Mouse (Mus musculus) activated CD4-positive, CD25-positive, alpha-beta regulatory T cell, adult 4 months (primary cell): ENCODE data around the gene Sh3pxd2a. TPM values are rescaled to one million over a fixed set of nuclear protein-coding genes. Genes with fewer than 3 reads are reported as not detected.
A peak's percentile ranks its signal among the peaks of the same experiment; 100 is the strongest.

ENCODE experiments used
- ATAC-seq: one replicate; pipeline ENCODE4 v1.8.0; 2017
- polyA plus RNA-seq, 2 experiments: library from polyadenylated mRNA; unstranded; fragments of 100-300 nt; shearing (Covaris generic); gene quantifications; one replicate each; pipeline ENCODE4 v1.2.1; 2017

The Sh3pxd2a gene
- polyA plus RNA-seq, result under 1 TPM; 0.60 to 0.79 TPM

DNA sequence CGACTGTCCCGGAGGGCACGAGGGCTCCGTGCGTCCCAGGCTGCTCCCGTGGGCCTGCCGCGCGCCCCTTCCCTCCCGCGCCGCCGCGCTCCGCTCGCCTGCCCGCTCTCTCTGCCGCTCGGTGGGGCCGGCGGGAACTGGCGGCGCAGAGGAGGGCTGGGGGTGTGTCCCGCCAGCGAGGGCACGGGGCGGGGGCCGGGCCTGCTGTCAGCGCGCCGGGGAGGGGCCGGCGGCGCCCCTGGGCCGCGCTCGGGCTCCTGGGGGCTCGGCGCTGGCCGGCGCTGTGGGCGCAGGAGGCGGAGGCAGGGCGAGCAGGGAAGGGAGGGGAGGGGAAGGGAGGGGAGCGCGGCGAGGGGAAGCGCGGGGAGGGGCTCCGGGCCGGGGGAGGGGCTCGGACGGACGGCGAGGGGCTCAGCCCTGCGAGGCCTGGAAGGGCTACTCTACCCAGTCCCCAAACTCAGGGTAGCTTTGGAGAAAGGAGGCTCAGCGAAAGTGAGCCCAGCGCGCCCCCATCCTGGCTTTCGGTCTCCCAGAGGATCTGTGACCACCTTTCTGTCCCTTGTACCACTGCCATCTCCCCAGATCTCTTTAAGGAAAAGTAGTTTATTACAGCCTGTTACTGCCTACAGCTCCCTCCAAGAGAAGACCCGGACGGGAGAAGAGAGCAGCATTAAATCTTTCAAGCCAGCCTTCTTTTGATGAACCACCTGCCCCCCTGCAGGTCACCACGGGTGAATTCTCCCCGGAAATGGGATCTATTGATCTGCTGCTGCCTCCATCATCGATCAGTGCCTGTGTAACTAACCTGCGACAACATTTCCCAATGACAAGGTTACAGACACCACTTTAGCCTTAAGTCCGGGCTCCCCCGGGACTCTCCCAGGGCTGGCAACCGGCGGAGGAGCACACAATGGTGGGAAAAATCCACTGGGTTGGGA lies at the start of gene Sh3pxd2a:
Gene Sh3pxd2a, minus strand, starts transcription at position 98 of the 938 bp plus-strand sequence.
- ATAC-seq, result peak; percentile 51

DNA sequence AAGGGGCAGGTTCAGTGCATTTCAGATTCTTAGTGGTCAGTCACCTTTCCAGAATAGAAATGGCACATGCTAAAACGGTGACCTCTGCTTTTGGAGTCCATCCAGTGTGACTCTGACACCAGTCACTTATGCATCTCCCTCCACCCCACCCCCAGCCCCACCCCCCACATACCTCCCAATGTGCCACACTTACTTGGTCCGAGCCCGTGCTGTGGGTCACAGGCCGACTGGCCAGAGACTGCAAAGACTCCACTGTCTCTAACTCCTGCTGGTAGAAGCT lies 49.4 kb upstream of the Sh3pxd2a start:
- ATAC-seq, result no peak

DNA sequence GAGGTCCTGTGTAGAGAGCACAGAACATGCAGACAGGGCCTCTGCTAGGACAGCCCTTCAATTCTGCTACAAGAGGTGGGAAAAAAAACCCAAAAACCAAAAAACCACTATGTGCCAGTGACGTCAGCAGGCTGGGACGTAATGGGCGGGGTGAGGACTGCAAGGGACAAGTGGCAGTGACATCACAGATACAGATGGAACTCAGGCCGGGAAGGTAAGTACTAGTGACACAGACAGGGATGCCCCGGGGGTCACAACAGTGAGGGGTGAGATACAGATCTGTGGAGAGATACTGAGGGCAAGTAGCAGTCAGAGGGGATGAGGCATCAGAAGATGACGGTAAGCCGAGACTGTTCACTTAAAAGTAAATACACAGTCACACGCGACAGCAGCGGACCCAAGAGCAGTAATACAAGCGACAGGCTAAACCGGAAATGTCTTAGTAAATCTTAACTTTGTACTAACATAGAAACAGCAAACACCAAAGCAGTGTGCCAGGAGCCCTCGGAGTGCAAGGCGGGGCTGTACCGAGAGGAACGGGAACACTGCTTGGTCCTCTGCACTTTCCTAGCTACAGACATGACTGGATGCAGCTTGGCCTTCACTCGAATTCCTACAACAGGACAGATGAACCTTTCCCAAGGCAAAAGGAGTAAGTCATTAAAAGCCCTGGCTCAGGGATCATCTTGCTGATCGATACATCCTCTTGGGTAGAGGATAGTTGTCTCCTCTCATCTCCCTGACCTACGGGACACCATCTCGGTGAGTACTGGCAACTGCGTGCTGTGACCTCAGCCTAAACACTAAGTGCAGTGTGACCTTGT lies 48.8 kb upstream of the Sh3pxd2a start:
- ATAC-seq, result peak; percentile 26

DNA sequence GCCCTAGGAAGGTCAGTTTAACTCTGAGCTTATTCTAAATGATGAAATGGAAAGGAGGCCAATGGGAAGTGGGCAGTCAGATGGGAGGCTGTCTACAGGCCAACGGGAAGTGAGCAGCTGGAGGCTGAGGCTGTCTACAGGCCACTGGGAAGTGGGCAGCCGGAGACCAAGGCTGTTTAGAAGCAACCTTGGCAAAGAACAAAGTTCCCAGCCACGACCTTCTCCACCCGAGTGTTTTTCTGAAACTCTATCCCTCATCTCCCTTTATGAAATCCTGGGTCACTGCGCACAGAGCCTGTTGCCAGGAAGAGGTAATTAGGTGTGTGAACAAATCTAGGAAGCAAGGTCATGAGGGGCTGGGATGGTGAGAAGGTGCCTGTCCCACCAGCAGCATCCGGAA lies 47.8 kb upstream of the Sh3pxd2a start:
- ATAC-seq, result no peak

DNA sequence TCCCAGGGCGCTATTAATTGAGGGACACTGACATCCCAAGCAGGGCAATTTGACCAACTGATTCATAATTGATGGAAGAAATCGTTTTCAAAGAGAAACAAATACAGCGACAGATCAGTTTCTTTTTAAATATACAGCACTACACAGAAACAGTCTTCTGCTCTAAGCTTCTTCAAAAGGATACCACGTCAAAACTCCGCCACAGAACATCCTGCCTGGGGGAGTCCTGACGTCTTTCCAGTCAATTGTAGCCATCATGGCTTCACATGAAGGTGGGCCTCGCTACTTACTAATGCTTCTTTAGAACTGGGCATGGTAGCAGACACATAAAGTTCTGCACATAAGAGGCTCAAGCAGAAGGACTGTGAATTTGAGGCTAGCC lies 47.1 kb upstream of the Sh3pxd2a start:
- ATAC-seq, result peak; percentile 52

DNA sequence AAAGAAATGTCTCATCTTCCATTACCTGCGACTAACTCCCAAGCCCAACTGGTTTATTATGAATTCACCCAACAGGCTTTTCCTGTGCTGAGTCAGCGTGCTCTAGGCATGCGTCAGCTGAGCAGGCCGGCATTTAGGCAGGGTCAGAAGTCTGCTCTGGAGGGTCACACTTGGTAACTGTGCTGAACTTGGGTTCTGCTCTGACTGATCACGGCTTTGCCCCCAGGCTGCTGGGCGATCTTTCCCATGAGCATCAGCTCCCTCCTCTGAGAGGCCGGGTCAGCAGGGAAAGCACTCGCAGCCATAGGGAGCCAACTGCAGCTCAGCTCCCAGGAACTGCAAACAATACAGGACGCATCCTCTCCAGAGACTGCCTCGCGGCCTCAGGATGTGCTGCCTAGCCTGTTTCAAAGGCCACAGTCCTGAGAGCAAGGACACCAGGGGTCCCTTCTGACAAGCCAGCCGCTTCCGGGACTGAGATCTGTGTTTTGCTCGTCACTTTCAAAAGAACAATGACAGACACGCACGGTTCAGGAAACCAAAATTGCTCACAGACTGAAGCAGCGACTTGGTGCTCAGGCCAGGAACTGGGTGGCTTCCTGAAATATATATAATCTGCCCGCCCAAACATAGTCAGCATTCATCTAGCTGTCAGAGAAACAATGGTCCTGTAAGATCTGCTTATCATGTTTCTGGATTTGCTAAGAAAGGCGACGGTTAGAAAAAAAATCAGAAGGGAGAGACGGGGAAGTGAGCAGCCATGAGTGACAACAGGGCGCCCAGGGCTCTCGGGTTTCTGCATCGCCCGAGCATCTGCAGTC lies 46.5 kb upstream of the Sh3pxd2a start:
- ATAC-seq, result peak; percentile 58

DNA sequence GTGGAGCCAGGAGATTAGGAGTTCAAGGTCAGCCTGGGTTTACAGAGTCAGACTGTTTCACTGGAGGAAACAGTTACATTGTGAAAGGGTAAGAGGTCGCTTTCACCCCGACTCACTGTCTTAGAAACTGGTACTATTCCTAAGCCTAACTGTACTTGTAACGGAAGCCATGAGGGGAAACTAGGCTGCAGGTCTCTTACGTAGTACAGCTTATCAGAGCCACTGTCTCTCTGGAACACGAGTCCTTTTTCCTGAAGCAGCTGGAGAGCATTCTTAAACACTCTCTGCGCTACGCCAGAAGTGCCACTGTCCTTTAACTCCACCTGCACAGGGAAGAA lies 45.9 kb upstream of the Sh3pxd2a start:
- ATAC-seq, result no peak

DNA sequence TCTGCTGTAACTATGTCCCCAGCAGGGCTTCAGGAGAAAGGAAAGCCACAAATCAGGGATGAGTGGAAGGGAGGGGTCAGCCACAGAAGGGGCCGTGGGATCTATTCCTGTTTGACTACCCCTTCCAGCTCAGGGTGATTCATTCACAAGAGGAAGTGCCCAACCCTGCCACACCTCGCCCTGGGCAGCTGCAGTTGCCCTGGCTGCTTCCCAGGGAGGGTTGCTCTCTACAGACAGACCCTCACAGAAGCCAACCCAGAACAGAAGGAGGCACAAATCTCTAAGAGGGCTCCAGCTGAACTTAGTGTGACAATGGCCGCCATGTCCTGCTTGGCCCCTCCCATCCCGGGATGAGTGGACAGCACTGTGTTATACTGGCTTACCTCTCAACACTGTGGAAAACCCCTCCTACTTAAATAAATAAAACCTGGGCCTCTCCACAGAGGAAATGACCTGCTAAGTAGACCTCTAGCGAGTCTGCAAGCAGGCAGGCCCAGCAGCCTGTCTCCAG lies 44.6 kb upstream of the Sh3pxd2a start:
- no peak for ATAC-seq

DNA sequence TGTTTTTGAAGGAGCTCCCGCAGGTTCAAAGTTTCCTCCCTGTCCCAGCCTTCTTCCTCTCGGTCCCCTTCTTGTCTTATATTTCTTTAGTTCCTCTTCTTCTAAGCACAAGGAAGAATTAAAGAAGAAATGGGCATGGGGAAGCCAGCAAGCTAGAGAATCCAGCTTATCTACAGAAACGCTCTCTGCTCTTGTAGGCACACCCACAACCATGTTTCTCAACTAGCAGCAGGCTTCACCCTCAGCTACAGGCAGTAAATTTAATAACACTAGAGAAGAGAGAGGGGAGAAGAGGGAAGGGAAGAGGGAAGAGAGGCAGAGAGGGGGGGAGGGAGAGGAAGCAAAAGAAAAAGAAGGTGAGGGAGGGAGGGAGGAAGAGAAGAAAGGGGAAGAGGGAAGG lies 44.0 kb upstream of the Sh3pxd2a start:
- no peak for ATAC-seq

DNA sequence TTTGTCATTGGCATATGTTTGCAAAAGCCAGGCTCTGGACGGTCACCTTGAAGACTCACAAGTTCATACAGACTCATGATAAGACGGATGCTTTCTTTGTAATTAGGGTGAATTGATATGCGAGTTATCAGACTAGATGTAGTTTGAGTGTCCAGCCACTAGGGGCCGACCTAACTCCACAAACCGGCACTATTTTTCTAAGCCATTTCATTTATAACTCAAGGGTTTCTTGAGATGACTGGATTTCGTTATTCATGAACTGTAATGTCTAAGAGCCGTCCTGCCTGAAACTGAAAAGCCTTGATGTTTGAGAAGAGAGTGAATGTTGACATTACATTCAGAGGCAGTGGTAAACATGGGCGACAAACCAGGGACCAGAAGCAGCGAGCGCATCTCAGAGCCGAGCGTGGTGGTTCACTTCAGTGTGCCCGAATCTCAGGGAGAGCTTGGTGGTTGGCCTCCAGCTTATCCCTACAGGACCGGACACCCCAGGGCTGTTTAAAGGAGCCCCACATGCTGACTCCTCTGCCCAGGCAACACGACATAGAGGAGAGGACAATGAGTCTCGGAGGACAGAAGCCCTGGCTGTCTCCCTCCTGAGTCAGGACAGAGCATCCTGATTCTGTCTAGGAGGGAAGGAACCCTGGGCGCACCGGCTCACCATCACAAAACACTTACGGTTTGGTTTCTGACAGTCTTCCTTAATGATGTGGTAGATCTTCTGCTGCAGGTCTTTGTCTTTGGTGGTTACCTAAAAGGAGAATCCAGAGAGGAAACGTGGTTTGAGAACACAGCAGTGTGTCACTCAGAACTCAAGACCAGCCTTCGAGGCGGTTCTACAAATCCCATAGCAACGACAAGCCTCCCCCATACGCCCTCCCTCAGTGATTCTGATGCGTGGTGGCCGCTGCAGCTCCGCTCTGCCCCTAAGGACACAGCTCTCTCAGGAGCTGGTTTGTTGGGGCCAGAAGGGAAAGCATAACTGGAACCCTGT lies 43.2 kb upstream of the Sh3pxd2a start:
- ATAC-seq, result peak; percentile 61

DNA sequence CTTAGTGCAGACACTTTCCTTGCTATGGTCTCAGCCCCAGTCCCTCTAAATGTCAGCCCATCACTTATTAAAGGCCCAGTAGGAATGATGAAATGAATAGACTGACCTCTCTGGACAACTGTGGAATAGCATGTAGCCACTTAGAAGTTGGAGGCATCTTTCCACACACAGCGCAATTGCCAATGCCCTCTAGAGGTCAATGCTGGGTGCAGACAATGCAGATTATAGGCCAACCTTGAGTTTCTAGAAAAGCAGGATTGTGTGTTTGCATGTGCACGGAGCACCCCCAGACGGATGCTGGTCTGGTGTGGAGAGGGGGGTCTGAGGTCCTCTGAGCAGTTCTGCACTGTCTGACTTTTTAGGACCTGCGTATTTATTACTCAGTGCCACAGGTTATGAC lies 39.4 kb upstream of the Sh3pxd2a start:
- no peak for ATAC-seq

DNA sequence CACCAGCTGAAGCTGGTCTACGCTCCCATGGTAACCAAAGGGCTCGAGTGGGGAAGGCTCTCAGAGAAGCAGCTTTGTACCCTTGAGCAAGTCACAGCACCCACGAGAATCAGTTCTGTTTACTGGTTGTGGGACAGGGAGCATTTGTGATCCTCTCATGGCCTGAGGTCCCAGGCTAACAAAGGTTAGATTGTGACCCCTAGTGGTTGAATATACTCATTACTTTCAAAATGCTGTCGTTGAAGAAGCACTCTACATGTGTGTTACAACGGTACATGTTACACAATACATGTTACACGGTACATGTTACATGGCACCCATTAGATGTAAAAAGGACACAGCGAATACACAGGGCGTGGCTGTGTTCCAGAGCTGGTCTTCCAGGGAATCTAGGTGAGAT lies 38.4 kb upstream of the Sh3pxd2a start:
- no peak for ATAC-seq

DNA sequence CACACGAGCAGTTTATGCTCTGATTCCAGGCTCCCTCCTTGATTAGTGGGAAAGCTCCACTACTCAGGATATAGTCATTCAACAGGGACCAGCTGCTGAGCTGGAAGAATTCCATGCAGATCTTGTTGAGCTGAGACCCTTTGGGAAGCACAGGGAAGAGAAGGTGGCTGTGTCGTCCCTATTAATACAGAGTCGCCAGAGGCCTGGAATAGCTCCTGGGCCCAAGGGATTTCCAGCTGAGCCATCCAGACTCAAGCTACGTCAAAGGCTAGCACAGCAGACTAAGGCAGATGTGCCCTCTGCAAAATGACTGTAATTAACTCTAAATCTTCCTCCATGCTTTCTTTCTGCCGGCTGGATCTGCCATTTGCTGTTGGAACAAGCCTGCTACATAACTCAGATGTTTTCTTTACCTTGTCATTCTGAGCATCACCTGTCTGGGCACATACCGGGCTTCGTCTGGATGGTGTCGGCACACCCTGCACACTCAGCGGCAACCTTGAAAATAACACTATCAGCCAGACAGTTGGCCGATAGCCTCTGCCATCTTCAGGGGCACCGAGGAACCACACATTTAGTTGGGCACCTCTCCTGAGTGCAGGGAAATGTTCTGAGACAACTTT lies 36.3 kb upstream of the Sh3pxd2a start:
- ATAC-seq, result no peak

DNA sequence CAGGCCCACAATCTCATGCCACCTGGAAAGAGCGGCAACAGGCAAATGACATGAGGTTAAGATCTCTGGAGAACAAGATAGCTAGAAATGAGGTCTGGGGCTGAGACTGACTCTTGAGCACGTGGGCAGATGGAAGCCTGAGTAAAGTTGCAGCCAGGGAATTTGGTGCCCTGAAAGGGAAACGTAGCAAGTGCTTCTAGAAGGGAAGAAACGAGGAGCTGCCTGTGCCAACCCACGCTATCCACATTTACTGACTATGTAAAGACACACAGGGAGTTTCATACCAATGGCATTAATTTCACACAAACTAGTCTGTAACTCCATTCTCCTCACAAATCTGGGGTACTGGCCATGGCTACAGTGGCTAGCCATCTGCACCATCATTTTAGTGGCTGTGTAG lies 35.6 kb upstream of the Sh3pxd2a start:
- no peak for ATAC-seq

DNA sequence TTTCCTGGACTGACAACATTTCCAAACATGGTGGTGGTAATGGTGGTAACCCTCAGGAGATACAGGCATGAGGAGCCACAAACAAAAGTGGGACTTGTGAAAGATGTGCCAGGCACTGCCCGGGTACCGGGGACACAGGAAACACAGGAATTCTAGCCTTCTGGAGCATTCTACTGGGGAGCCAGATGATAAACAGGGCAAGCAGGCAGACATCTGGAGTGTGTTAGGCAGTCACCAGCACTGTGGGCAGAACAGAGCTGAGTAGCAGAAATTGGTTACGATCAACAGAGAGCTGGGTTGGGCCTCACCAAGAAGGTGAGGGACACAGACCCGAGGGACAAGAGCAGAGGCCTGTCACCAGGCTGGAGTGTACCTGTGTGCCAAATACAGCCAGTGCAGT lies 34.7 kb upstream of the Sh3pxd2a start:
- ATAC-seq, result no peak

DNA sequence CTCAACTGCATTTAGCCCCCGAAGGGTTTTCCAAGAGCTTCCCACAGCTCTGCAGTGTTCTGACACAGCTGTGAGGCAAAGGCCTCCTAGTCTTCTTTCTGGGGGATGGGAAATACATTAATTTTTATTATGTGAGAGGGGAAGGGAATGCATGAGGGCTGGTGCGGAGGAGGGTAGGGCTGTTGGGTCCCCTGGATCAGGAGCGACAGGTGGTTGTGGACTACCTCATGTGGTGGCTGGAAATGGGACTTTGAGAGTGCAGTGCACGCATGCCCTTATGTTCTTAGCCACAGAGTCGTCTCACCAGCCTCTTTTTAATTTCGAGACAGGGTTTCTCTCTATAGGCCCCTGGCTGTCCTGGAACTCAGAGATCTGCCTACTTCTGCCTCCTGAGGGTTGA lies 33.5 kb upstream of the Sh3pxd2a start:
- no peak for ATAC-seq

DNA sequence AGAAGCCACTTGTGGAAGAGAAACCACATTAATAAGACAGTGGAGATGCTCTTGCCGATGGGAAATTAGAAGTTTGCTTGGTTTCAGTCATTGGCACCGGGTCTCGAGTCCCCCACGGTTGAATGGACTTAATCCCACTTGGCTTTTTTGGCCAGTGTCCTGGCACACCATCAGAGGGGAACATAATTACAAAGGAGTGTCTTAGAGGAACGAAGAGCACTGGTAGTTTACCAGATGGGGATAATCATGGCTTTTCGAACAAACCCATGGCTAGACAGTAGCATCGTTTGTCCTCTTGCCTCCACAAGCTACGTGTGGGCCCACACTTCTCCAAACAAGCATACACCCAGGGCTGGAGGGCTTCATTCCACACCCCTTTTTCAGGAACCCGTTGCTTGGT lies 33.1 kb upstream of the Sh3pxd2a start:
- no peak for ATAC-seq

DNA sequence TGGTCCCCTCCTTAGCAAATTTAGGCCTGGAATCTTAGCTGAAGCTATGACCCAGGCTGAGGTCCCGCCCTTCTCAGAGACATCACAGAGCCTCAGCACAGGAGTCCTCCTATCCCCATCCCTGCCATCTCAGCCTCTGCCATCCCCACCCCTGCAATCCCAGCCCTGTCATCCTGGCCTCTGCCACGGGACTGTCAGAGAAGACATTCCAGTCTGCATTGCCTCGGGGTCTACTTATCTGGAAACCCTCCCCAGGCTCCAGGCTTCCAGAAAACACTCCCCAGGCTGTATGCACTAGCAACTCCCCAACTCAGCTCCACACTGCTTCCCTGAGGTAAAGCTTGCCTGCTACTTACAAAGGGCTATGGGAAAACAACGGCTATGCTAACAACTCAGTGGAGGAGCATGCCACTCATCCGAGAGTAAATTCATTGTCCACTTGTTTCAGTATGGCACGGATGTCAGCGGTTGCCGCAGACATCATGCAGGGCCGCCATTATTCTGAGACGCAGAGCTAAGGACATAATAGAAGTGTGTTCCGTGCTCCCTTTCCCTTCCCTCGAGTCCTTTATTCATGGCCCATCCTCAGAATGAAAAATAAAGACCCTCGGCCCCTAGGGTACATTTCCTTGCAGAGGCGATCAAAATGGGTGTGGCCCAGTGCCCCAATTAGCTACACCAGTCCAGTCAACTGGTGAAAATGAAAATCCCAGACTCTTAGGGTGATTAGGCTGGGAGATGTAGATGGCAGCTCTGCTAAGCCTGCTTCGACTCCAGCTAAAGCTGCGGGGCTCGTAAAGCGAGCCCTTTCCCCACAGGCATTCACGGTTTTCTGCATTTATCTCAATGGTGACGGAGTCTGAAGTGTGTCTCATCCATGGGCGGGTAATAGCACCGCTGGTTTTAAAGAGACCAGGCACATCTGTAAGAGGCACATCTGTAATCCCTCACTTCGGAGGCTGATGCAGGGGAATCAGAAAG lies 29.1 kb upstream of the Sh3pxd2a start:
- no peak for ATAC-seq

DNA sequence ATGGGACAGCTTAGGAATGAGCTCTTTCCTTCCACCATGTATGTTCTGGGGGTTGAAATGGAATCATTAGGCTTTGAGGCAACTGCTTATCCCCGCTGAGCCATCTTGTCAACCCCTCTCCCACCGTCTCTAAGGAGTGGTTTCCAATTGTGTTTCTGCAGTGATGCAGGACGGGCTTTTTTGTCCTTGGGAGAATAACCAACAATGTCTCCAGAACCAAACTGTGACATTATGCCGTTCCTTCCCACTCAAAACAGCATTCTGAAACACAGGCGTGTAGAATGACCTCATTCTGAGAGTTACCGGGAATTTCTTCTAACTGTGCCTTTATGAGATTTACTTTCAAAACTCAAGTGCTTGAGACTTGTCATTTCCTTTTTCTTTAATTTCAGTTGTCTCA lies 28.2 kb upstream of the Sh3pxd2a start:
- ATAC-seq, result no peak

DNA sequence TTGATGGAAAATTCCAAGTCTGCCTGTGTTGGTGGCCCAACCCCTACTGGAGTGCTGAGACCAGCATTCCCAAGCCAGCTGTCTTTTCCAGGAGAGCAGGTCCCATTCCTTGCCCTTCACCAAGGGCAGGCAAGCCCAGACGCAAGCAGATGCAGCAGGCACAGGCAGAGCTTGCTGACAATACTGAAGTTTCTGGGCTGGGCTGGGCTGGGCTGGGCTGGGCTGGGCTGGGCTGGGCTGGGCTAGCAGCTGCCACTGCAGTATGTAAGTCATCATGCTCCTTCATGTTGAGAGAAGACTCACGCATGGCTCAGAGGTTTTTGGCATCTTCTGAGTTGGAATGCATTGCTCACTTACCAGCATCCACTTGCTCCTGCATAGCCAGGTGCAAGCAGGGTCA lies 27.7 kb upstream of the Sh3pxd2a start:
- no peak for ATAC-seq
